Mouse (Mus musculus) liver, postnatal 0 days (tissue): ENCODE measurements at regions not wholly inside any gene's neighbourhood (a gene's known extent, or its start where the extent isn't known, plus 50 kb on each side); places are given as distances from the start of the nearest gene placed in this dataset.

Experiments used
- CTCF ChIP-seq: sonication (generic); IDR thresholded peaks from 2 replicates; pipeline ENCODE4 v1.5.1; 2016; ENCODE audit warnings: antibody characterized with exemption, low read depth
- EP300 ChIP-seq: IDR thresholded peaks from 2 replicates; pipeline ENCODE4 v1.6.1; 2016; ENCODE audit warnings: antibody characterized with exemption, low read depth, mild to moderate bottlenecking

GRCm38 (mm10) chr15:43682176-43682575, 3548.0 kb downstream of the 9330182O14Rik start:
- TF ChIP-seq CTCF (no peak), EP300 (no peak)
